Mouse (Mus musculus) embryo, embryonic 11.5 days (tissue): ENCODE results near the gene Tfap4.
A peak's percentile ranks its signal among the peaks of the same experiment; 100 is the strongest.

Experiments
- DNase-seq: peaks from one replicate; pipeline ENCODE4 v3.0.0-alpha.2; 2012; ENCODE audit warnings: low read depth, low spot score

Gene Tfap4

DNA sequence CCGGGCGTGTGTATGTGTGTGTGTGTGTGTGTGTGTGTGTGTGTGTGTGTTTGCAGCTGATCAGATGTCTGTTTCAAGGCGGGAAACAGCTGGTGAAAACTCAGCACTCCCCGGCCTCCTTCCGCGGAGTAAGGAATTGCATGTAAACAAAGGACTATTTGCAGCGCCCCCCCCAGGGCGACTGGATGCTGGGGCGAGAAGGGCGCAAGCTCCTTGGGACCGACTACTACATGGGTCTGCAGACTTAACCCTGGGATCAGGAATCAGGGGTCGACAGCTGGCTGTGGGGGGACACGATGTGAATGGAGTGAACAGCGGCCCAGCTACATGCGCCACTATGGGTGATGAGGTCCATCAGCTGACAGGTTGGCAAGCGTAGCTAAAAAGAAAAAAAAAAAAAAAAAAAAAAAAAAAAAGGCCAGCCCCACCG lies at the start of gene Tfap4:
Gene Tfap4 (minus strand): TSS at position 140 of the 430 bp plus-strand sequence.
- DNase-seq: peak; percentile 78

DNA sequence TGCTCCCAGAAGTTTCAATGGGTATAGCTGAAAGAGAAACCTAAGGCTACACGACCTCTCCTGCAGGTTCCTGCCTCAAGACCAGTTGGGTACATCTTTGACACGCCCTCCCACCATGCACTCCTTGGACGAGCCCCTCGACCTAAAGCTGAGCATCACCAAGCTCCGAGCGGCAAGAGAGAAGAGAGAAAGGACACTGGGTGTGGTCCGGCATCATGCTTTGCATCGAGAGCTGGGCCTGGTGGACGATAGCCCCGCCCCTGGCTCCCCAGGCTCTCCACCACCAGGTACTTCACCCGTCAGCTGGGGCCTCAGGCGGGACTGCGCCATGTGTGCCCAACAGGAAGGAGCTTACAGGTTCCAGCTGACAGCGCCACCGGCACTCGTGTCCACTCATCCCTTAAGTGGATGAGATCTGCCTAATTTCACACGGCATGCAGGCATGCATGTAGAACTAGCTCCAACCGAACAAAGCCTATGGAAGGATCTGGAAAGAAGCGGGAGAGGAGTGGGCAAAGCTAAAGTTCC lies 48.9 kb upstream of the Tfap4 start:
- DNase-seq: no peak

DNA sequence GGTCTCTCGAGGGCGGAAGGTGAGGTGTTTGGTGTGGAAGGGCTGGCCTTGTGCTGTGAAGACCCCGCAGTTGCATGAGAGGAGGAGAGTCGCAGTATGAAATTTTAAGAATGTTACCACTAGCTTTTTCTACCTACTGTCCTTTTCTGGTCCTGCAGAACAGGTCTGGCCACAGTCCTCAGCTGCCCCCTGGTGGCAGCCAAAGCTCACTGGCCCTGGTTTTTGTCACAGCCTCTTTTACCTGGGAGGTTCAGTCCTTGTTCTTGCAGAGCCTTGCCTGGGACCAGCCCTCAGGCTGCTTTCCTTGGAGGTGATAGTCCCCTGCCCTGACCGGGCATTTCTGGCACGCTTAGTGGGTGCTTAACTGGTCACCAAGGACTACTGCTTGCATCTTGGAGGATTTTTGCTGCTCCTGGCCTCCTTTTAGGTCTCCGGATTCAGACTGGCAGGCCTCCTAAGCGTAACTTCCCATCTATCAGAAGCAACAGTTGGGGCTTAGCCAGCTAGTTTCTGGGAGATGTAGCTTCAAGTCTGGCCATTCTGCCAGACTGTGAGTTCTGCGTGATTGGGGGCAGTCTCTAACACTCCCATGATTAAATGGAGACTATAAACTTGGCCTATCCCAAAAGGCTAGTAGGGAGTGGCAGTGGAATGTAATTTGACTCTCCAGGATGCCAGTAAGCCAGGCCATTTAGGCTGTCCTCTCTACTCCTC lies 48.3 kb upstream of the Tfap4 start:
- DNase-seq: peak; percentile 81

DNA sequence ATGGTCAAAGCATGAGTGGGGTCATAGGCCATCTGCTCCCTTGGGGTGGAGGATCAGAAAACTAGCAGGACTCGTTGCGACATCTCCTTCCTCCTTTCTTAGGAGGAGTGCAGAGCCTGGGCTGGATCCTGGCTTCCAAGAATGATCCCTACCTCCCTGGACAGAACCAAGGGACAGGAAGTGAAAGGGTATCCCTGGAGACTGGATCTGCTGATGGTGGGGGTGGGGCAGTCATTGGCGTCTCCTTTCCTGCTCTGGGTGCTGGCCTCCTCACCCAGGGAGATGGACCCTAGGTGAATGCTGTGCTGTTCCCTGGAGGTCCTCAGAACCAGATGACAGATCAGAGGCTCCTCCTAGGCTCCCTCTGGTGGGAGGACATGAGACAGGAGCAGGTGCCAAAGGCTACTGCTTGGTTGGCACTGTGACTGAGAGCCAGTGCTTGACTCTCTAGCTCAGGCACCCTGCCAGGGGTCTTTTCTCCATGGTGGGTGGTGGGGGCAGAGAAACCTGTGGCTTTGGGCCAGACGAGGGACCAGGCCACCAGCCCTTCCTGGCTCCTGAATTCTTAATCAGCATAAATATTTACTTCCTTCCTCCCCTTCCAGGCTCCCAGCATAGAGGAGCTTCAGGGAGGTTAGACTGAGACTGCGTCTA lies 46.9 kb upstream of the Tfap4 start:
- DNase-seq: no peak

DNA sequence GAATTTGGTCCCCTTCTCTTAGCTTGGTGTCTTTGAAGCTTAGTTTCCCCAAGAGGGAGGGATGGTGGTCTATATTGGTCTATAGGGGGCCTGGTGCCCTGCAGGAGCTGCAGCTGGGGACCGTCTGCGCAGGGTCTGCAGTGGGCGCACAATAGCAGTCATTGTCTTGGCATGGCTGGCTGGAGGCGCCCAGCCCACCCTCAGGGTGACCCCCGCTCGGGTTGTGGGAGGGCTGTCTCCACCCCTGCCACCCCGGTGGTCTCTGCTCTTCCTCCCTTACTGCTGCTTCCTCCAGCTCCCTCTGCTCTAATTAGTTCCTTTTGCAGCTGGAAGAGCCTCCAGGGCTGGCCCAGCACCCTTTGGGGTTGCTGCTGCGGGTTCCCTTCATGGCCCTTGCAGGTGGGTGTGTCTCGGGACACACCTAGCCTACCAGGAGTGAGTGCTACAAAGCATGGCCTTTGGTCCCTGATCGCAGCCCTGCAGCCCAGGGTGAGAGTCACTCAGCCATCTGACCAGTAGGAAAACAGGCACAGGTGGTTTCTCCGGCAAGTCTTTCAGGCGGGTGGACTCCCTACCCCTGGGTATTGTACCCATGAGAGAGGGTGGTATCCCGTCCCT lies 46.0 kb upstream of the Tfap4 start:
- DNase-seq: no peak

DNA sequence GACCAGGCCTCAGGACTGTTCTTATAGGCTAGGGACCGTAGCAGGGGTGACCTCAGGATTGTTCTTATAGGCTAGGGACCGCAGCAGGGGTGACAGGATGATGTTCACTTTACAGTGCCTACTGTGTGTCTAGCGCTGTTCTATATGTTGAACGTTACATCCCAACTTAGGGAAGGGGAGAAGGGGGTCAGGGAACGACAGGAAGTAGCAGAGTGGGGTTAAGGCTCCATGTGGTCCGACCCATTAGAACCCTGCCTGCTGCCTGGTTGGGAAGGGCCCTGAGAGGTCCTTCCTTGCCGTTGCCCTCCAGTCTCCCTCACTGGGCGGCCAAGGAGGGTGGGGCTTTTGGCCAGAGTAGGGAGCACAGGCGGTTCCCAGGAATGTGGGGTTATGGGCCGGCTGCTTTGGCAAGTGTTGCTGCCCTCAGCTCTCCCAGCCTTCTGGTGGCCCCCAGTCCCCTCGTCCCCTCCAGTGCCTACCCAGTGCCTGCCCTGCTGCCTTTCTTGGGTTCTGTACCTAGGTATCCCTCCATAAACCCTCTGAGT lies 44.7 kb upstream of the Tfap4 start:
- no peak for DNase-seq

DNA sequence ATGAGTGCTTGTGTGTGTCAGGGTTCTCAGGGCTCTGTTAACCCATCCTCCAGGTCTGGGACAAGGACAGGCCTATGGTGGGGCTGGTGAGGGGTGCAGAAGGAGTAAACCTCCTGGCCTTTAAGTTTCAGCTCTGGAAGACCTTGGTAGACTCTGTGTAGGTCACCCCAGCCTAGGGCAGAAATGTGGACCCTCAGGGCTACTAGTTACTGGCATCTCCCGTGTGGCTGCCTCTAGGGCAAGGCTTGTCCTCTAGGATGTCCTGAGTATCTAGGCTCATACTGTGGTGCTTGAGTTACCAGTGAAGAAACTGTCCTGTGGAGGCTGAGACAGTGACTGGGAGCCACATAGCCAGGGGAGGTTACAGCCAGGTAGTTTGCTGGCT lies 43.8 kb upstream of the Tfap4 start:
- DNase-seq: no peak

DNA sequence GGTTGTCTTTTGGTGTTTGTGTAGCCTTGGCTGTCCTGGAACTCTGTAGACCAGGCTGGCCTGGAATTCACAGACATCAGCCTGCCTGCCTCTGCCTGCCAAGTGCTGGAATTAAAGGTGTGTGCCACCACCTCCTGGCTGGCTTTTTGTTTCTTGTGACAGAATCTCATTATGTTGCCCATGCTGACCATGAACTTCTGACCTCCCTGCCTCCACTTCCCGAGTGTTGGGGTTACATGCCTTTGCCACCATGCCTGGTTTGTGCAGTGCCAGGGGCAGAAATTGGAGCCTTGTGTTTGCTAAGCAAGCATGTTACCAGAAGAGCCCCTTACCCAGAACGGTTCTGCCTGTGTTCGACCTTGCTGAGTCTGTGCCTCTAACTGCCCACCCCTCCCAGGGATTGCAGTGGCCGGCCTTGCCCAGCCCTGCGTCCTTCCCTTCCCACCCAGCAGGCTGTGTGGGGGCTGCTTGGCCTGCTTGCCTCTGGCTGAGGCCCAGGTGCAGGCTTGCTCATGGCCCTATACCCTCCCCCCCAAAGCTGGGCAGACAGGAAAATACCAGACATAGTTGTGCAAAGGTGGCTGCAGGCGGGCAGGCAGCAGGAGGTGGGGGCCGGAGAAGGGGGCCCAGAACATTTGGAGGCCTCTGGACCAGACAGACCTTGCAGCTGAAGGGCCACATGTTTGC lies 43.3 kb upstream of the Tfap4 start:
- DNase-seq: no peak

DNA sequence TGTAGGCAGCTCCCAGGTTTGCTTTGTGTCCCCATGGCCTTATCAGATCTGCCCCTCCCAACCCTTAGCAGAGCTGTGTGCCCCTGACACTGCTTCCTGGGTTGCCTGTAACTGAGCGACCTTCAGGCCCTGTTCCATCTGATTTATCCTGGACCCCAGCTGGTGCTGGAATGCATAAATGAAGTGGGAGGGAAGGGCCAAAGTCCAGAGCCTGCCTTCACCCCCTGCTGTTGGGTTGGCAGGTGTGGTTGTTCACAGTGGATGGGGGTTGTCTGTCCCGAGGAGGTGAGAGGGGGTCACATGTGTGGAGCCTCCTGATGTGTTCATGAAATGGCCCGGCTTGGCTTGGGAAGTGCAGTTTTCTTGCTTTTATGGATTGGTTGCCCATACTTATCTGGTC lies 42.5 kb upstream of the Tfap4 start:
- no peak for DNase-seq

DNA sequence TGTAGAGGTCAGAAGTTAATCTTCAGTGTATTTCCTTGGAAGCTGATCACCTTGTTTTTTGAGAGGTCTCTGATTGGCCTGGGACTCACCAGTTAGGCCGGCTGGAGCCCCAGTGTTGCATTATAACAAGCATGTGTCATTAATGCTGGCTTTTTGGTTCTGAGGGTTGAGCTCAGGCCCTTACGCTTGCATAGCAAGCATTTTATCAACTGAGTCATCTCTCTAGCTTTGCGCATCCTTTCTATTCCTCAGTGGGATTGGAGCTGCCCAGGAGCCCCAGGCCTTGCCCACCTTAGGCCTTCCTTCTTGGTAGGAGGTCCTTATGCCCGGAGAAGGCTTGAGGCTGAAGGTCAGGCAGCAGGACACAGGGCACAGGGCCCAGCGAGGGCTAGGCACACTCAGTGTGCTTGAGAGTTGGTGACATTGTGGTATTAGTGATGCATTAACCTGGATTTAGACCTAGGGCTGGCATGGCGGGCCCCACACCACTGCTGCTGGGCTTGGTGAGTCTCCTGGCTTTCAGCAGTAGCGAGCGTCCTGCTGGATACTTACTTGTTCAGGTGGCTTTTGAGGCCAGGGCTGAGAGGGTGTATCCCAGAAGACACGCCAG lies 41.2 kb upstream of the Tfap4 start:
- DNase-seq: no peak

DNA sequence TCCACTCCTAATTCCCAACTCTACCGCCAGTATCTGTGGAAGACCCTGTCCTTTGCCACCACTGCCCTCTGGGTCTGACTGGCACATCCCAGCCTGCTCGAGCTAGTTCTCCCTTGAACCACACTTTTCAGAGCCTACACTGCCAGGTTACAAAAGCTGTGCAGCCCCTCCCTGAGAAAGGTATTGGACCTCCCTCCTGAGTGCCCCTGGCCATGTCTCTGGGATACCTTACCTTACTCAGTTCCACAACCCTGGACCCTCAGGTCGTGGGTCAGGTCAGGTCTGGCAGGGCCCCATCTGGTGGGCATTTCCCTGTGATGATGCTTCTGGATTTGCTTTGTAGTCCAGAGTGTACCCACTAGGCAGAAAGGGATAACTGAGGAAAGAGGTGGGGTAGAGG lies 40.0 kb upstream of the Tfap4 start:
- no peak for DNase-seq

DNA sequence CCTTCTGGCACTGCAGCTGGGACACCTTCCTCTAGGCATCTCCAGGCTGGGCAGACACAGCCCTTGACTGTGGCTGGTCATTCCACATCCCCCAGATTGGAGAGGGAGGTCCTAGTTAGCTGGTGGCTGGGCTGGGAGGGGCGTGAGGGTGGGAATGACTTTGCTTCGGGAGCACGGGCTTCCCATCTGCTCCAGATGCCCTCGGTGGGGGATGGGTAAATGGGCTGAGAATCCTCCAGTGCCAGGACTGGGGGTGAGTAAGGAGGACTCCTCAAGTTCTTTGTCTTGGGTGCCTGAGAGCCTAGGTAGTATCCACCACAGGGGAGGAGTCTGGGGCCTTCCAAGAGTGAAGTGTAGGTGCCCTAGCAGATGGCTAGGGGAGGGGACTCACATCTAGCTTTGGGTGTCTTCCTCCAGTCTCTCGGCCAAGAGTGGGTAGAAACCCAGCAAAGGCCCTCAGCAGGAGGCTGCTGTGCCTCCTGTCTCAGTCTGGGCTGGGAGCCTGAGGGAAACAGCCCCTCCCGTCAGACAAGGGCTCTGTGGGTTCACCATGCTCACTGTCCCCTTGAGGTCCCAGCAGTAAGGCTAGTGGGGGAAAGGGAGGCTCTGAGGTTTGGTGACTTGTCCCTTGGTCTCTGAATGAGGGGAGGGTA lies 39.4 kb upstream of the Tfap4 start:
- DNase-seq: no peak

DNA sequence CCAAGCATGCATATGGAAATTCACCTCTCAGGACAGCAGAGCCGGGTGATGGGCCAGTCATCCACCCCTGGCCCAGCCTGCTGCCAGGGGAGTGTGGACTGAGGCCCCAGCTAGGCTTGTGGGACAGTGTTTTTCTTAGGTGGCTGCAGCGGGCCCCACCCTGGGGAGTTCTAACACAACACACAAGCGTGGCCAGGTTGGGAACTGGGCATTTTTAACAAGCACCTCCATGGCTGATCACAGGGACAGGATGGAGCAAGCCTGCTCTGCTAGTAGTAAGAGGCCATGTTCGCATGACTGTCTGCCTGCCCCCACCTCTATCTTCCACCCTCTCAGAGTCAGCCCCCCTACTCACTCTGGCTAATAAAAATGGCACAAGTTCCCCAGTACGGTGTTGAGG lies 38.4 kb upstream of the Tfap4 start:
- DNase-seq: no peak

DNA sequence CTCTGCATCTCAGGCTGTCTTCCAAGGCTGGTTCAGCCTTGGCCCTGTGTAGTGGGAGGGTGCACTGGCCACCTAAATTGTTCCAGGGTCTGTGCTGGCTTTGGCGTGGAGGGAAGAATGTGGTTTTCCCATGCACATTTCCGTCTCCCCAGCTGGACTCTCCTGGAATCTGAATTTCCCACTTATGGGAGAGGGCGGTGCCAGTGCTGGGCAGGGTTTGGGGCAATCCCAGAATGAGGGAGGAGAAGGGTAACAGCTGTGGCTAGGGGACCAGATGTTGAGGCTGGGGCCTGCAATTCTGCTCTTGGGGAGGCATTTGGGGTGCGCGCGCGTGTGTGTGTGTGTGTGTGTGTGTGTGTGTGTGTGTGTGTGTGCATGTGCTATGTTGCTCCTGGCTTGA lies 37.6 kb upstream of the Tfap4 start:
- DNase-seq: no peak

DNA sequence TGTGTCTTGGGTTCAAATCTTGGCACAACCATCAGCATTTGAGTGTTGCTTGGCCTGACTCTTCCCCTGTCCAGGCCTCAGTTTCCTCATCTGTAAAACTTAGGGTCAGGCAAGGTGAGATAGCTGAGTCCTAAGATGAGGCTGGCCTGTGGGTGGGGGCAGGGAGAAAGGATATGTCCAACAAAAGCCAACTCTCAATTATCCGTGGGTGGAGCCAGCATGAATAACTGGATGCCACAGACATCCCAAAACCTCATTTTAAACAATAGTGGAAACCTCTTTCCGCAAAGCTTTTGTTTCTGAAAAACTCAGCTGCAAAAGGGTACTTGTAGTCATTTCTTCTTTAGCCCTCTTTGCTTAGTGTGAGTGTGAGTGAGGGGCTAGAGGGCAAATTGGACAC lies 37.2 kb upstream of the Tfap4 start:
- no peak for DNase-seq

DNA sequence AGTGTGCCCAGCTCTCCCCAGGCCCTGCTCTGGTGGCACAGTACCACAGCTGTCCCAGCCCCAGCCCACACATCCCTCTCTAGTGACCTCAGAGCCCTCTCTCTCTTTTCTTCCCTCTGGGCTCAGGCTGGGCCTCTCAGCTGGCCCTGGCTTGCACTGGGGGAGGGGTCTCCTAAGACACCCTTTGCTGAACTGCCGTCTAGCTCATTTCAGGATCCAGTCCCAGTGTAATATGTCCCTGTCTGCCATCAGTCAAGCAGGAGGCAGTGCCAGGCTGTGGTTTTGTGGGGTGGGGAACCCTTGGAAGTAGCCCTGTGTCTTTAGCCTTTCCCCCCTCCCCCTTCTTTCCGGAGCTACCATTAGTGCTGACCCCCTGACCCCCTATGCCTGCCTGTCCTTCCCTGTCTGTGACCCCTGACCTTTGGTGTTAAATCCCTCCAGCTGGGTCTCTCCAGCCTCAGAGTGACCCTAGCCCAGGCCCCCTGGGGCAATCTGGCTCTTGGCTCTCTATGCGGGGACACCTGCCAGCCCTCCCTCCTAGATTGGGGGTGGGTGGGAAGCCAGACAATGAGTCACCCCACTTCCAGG lies 36.6 kb upstream of the Tfap4 start:
- DNase-seq: no peak

DNA sequence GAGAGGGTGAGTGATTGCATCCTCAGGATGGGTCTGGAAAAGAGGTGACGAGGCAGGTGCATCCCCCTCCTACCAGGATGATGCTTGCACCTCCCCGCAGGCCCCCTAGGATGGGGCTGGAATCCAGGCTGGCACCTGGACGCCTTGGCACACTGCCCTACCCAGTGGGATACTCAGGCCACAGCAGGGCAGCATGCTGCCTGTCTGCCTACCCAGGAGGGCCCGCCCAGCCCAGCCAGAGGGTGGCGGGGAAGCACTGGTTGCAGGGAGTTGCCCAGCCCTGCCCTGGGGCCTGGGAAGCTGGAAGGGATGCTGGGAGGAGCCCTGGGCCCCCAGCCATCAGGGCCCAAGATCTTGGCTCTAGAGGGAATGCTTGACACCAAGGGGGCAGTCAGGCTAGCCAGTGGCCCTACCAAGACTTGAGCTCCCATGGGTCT lies 35.9 kb upstream of the Tfap4 start:
- no peak for DNase-seq

DNA sequence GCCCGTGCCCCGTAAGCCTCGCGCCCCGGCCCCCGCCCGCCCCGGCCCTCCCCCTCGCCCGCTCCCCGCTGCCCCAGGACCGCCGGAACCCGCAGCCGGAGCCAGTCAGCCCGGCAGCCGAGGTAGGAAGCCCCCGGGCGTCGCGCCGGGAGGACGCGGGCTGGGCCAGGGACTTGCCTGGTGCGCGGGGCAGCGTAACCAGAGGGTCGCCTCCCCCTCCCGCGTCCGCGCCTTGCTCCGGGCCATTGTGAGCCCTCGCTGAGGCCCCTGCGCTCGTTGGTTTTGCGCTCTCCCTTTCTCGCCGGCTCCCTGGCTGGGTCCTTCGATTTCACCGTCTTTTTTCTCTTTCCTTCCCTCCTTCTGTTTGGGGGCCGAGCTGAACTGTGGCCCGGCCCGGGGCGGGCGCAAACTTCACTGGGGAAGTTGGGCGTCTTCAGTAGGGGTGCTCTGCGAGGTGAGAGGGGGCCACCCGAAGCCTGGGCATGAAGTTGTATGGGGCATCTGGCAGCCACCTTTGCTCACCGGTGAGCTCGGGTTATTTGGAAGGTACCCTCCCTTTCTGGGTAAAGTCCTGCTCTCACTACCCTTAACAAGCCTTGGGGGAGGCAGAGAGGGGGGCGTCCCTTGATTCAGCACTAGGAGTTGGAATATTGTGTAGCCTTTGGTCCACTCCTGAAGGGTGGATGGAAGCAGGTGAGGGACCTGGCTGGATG lies 35.3 kb upstream of the Tfap4 start:
- no peak for DNase-seq

DNA sequence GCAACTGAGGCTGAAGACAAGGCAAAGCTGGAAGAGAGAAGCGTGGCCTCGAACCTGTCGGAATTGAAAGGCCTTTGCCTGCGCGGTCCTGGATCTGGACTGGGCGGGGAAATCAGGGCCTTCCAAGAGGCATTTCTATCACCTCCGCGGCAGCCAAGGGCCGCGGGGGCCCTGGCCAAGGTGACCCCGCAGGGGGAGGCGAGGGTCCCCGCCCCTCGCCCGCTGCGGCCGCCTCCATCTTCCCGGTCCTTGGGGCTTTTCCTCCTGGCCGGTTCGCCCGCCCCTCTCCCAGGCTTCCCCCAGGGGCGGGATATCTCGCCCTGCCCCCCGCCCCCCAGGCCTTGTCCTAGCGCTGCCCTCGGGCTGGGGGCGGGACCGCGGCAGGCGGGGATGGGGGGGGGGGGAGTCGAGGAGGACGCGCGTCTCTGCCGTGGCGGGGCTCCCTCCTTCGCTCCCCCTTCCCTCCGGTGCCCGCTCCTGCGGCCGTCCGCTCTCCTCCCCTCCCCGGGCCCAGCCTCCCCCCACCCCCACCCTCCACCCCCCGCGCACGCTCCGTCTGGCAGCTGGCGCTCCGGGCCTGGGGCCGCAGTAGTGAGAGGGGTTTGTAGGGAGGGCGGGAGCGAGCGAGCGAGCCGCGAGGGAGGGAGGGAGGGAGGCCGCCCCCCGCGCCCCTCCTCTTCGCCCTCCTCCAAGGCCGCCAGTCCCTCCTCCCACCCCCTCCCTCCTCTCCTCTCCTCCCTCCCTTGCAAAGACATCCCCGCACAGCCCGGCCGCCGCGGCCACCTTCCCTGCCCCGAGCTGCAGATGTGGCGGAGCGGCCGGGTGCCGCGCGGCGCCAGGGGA lies 34.5 kb upstream of the Tfap4 start, which contains the start of gene Glis2:
Gene Glis2 (plus strand): TSS at position 743 of the 843 bp plus-strand sequence.
- peak; percentile 83 for DNase-seq
